Mouse (Mus musculus): Measurements from ENCODE around the gene Rsad1. TPM values are rescaled to one million over a fixed set of nuclear protein-coding genes. Genes with fewer than 3 reads are reported as not detected.

The Rsad1 gene
- polyA plus RNA-seq, 1 experiment, result 5.7 TPM

GRCm38 (mm10) chr11:94521219-94521843 lies 27.7 kb downstream of the Rsad1 start, which contains the start of gene Mycbpap:
TSS of gene Mycbpap (minus strand) at chr11:94521742.
- Histone ChIP-seq H3K27ac (ENCODE audit: insufficient read depth, low read length) (no peak within 1 kb of the TSS), H3K27me3 (ENCODE audit: control insufficient read depth, insufficient read depth, low read length) (no peaks in the 10 kb centered on the region), H3K4me3 (ENCODE audit: extremely low read depth, insufficient read depth, insufficient read length) (peak within 1 kb of the TSS; percentile 62), H3K4me1 (ENCODE audit: control insufficient read depth, insufficient read depth, insufficient read length) (peaks cover 2% of the 10 kb centered on the region; the same call in 1 of the 2 replicates), H3K36me3 (ENCODE audit: control insufficient read depth, insufficient read depth, low read length) (no peaks in the 10 kb centered on the region)
- WGBS, result 7% methylated on average over 42 of the region's 42 CpGs
- DNase-seq (ENCODE audit: low read depth in 1 of 2, low spot score in 2 of 2), result peak in 1 of 2 experiments; percentile 13
- TF ChIP-seq POLR2A (IDR thresholded peaks at IDR 0.05; ENCODE audit: low read depth, low read length) (no peak), CTCF (IDR thresholded peaks at IDR 0.05; ENCODE audit: extremely low read depth, insufficient read depth, insufficient read length, insufficient replicate concordance) (no peak)

DNA sequence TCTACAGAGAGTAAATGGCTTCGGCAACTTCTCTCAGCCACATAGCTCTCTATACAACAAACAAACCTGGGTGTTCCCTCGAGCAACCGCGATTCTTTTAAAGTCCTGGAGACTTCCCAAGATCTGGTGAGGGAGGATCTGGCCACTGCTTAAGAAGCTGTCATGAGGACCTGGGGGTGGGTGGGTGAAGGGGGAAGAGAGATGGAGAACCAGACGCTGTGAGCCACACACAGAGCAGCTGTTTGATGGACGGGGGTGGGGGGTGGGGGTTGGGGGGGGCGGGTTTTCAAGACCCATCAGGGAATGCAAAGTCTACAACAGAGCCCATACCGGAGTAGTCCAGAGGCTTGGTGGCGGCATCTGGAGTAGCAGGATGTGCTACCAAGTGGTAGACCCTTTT lies 35.6 kb downstream of the Rsad1 start:
- H3K27me3 ChIP-seq (ENCODE audit: control insufficient read depth, insufficient read depth, low read length), result no peaks in the 10 kb centered on the region
- DNase-seq (ENCODE audit: low read depth in 1 of 2, low spot score in 2 of 2), result no peak
- no peaks in the 10 kb centered on the region for H3K36me3 ChIP-seq (ENCODE audit: control insufficient read depth, insufficient read depth, low read length)
- TF ChIP-seq POLR2A (IDR thresholded peaks at IDR 0.05; ENCODE audit: low read depth, low read length) (no peak), CTCF (IDR thresholded peaks at IDR 0.05; ENCODE audit: extremely low read depth, insufficient read depth, insufficient read length, insufficient replicate concordance) (no peak)
- H3K4me1 ChIP-seq (ENCODE audit: control insufficient read depth, insufficient read depth, insufficient read length), result no peaks in the 10 kb centered on the region
- WGBS, result 60% methylated on average over 9 of the region's 9 CpGs
- no peak overlapping the region for H3K27ac ChIP-seq (ENCODE audit: insufficient read depth, low read length)
- H3K4me3 ChIP-seq (ENCODE audit: extremely low read depth, insufficient read depth, insufficient read length), result no peak overlapping the region

DNA sequence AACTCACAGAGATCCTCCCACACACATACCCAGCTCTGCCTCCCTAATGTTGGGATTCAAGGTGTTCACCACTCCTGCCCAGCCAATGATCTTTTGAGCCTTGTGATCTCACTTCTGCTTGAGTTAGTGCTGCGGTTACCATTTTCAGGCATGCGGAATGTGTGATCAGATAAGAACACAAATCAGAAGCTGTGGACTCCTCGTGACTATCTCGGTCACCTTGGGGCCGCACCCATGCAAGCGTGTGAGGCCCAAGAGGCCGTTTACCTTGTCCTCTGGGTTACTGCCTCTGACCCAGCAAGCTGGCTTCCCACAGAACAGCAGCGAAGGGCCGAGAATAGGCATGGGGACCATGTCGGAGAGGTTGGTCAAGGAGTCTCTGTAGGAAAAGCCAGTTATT lies 40.1 kb downstream of the Rsad1 start:
- Histone ChIP-seq H3K4me3 (ENCODE audit: extremely low read depth, insufficient read depth, insufficient read length) (no peak overlapping the region), H3K4me1 (ENCODE audit: control insufficient read depth, insufficient read depth, insufficient read length) (no peaks in the 10 kb centered on the region), H3K27ac (ENCODE audit: insufficient read depth, low read length) (no peak overlapping the region), H3K36me3 (ENCODE audit: control insufficient read depth, insufficient read depth, low read length) (no peaks in the 10 kb centered on the region), H3K27me3 (ENCODE audit: control insufficient read depth, insufficient read depth, low read length) (no peaks in the 10 kb centered on the region)
- no peak for DNase-seq (ENCODE audit: low read depth in 1 of 2, low spot score in 2 of 2)
- WGBS, result 93% methylated on average over 10 of the region's 10 CpGs
- no peak for TF ChIP-seq CTCF (IDR thresholded peaks at IDR 0.05; ENCODE audit: extremely low read depth, insufficient read depth, insufficient read length, insufficient replicate concordance)
- no peak for TF ChIP-seq POLR2A (IDR thresholded peaks at IDR 0.05; ENCODE audit: low read depth, low read length)

- no peak overlapping the region for H3K4me3 ChIP-seq (ENCODE audit: extremely low read depth, insufficient read depth, insufficient read length)
- H3K27me3 ChIP-seq (ENCODE audit: control insufficient read depth, insufficient read depth, low read length), result peaks cover 6% of the 10 kb centered on the region; the same call in 1 of the 2 replicates
- H3K4me1 ChIP-seq (ENCODE audit: control insufficient read depth, insufficient read depth, insufficient read length), result no peaks in the 10 kb centered on the region
- WGBS, result 83% methylated on average over 8 of the region's 8 CpGs
- no peaks in the 10 kb centered on the region for H3K36me3 ChIP-seq (ENCODE audit: control insufficient read depth, insufficient read depth, low read length)
- TF ChIP-seq POLR2A (IDR thresholded peaks at IDR 0.05; ENCODE audit: low read depth, low read length), result no peak
- no peak for DNase-seq (ENCODE audit: low read depth in 1 of 2, low spot score in 2 of 2)
- no peak overlapping the region for H3K27ac ChIP-seq (ENCODE audit: insufficient read depth, low read length)
Measured at GRCm38 (mm10) chr11:94501482-94501881, 47.6 kb downstream of the Rsad1 start.

DNA sequence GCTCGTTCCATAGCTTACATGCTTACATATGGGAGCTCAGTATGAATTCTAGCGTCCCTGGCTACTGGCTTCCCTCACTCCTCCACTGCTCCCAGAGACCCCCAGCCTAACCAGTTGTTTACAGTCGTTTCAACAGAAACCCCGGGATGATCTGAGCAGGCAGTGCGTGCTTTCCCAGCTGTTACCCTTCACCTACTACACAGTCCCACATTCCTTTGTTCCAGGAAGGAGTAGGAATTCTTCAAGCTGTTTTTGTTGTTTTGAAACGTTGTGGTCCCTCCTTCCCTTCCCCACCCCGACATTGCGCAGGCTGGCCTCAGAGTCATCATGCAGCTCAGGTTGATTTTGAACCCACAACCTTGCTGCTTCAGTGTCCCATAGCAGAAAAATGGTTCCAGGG lies 48.7 kb downstream of the Rsad1 start:
- peaks cover 6% of the 10 kb centered on the region; the same call in 1 of the 2 replicates for H3K27me3 ChIP-seq (ENCODE audit: control insufficient read depth, insufficient read depth, low read length)
- WGBS, result 51% methylated on average over 8 of the region's 8 CpGs

GRCm38 (mm10) chr11:94499661-94500152 lies 49.3 kb downstream of the Rsad1 start, which contains the start of gene Epn3:
TSS of gene Epn3 (minus strand) at chr11:94499974.
- Histone ChIP-seq H3K27me3 (ENCODE audit: control insufficient read depth, insufficient read depth, low read length) (peaks cover 6% of the 10 kb centered on the region; the same call in 1 of the 2 replicates), H3K36me3 (ENCODE audit: control insufficient read depth, insufficient read depth, low read length) (no peaks in the 10 kb centered on the region), H3K27ac (ENCODE audit: insufficient read depth, low read length) (no peak within 1 kb of the TSS), H3K4me3 (ENCODE audit: extremely low read depth, insufficient read depth, insufficient read length) (no peak within 1 kb of the TSS), H3K4me1 (ENCODE audit: control insufficient read depth, insufficient read depth, insufficient read length) (no peaks in the 10 kb centered on the region)
- no peak for DNase-seq (ENCODE audit: low read depth in 1 of 2, low spot score in 2 of 2)
- TF ChIP-seq CTCF (IDR thresholded peaks at IDR 0.05; ENCODE audit: extremely low read depth, insufficient read depth, insufficient read length, insufficient replicate concordance) (no peak), POLR2A (IDR thresholded peaks at IDR 0.05; ENCODE audit: low read depth, low read length) (no peak)
- 1% methylated on average over 26 of the region's 26 CpGs for WGBS

More for the DNA sequence above, 48.7 kb downstream of the Rsad1 start:
- H3K4me1 ChIP-seq (ENCODE audit: control insufficient read depth, insufficient read depth, insufficient read length), result no peaks in the 10 kb centered on the region
- no peak for DNase-seq (ENCODE audit: low read depth in 1 of 2, low spot score in 2 of 2)
- no peaks in the 10 kb centered on the region for H3K36me3 ChIP-seq (ENCODE audit: control insufficient read depth, insufficient read depth, low read length)
- no peak overlapping the region for H3K27ac ChIP-seq (ENCODE audit: insufficient read depth, low read length)
- H3K4me3 ChIP-seq (ENCODE audit: extremely low read depth, insufficient read depth, insufficient read length), result no peak overlapping the region
- TF ChIP-seq POLR2A (IDR thresholded peaks at IDR 0.05; ENCODE audit: low read depth, low read length), result no peak

- no peak overlapping the region for H3K27ac ChIP-seq (ENCODE audit: insufficient read depth, low read length)
- no peak for TF ChIP-seq POLR2A (IDR thresholded peaks at IDR 0.05; ENCODE audit: low read depth, low read length)
- no peak for TF ChIP-seq CTCF (IDR thresholded peaks at IDR 0.05; ENCODE audit: extremely low read depth, insufficient read depth, insufficient read length, insufficient replicate concordance)
- H3K27me3 ChIP-seq (ENCODE audit: control insufficient read depth, insufficient read depth, low read length), result peaks cover 6% of the 10 kb centered on the region; the same call in 1 of the 2 replicates
- H3K36me3 ChIP-seq (ENCODE audit: control insufficient read depth, insufficient read depth, low read length), result no peaks in the 10 kb centered on the region
- no peak overlapping the region for H3K4me3 ChIP-seq (ENCODE audit: extremely low read depth, insufficient read depth, insufficient read length)
- no peaks in the 10 kb centered on the region for H3K4me1 ChIP-seq (ENCODE audit: control insufficient read depth, insufficient read depth, insufficient read length)
- 4% methylated on average over 2 of the region's 2 CpGs for WGBS
- DNase-seq (ENCODE audit: low read depth in 1 of 2, low spot score in 2 of 2), result no peak
Measured at GRCm38 (mm10) chr11:94499035-94499434, 50.0 kb downstream of the Rsad1 start.

Measured in spleen, adult 2 months (tissue).